Mouse (Mus musculus): ENCODE results near the gene Rnls. TPM values are rescaled to one million over a fixed set of nuclear protein-coding genes. Genes with fewer than 3 reads are reported as not detected.
"Not testable (repeated sequence)": the region's sequence is repeated elsewhere in the genome, so short reads cannot be mapped to it uniquely, and the experiment has no call there.

Rnls gene
- 5.5 and 7.6 TPM in 2 replicates for polyA plus RNA-seq (2015; fragmentation: Nextera tagmentation; extraction: Ambion mirVana)

DNA sequence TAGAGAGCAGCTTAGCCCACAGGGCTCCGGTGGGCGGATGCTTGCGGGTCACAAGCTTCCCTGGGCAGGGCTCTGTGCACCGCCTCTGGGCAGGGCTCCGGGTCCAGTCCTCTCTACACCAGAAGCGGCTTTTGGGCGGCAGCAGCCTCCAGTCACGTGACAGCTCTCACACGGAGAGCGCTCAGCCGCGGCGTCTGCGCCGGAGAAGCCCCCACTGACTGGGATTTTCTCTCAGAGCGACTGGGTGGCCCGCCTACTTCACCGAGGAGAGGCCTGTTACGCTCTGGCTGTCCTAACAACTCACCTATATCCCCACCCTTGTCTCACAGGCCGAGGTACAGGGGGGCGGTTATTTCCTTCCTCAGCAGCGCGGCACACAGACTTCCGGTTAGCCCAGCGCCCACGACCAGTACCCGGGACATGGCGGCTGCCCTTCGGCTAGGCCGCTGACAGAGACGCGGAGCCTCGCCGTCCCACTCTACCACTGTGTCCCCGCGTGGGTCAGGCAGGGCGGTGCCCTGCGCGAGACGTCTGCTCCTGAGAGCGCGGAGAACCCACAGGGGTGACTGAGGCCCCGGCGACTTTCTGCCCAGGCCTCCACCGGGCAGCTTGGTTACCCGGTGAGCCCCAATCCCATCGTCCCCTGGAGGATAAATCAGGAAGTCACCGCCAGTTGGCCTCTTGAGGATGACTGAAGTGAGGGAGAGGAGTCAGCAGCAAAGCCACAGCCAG lies at the start of gene Rnls:
Gene Rnls, minus strand, starts transcription at position 645 of the 732 bp plus-strand sequence.
- ATAC-seq (replicated peaks; ENCODE audit: low FRiP score) = peak; percentile 99
- Histone ChIP-seq H3K27ac (peak within 1 kb of the TSS; percentile 93), H3K36me3 (no peaks in the 10 kb centered on the region), H3K4me3 (replicated peaks) (peak within 1 kb of the TSS; percentile 62), H3K27me3 (no peaks in the 10 kb centered on the region), H3K4me2 (peak within 1 kb of the TSS; percentile 84), H3K4me1 (no peaks in the 10 kb centered on the region), H3K9ac (peak within 1 kb of the TSS; percentile 73), H3K9me3 (replicated peaks) (no peaks in the 10 kb centered on the region; the same call in 1 of the 2 replicates)
- 1% methylated on average over 48 of the region's 48 CpGs for WGBS

DNA sequence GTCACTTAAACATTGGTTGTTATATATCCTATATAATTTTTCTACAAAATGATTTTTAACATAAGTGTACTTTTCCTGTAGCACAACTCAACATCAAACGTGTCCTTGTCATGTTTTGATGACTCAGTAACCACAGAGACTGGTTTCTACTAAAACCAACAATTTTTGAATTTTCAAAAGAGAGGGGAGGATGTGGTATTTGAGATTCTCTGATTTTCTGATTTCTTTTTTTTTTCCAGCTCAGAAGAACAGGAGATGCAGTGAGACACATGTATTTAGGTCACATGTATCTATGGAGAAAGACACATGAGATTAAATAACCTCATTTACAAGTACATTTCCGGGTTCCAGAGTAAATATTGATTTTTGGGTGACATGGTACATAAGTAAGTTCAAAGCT lies 37.4 kb upstream of the Rnls start:
- no peaks in the 10 kb centered on the region for H3K4me1 ChIP-seq
- H3K36me3 ChIP-seq = no peaks in the 10 kb centered on the region
- H3K4me3 ChIP-seq (replicated peaks) = no peak overlapping the region
- 52% methylated on average over 2 of the region's 2 CpGs for WGBS
- no peaks in the 10 kb centered on the region for H3K27me3 ChIP-seq
- ATAC-seq (replicated peaks; ENCODE audit: low FRiP score) = no peak
- no peaks in the 10 kb centered on the region for H3K9me3 ChIP-seq (replicated peaks)
- H3K9ac ChIP-seq = no peak overlapping the region
- no peak overlapping the region for H3K4me2 ChIP-seq
- H3K27ac ChIP-seq = no peak overlapping the region

DNA sequence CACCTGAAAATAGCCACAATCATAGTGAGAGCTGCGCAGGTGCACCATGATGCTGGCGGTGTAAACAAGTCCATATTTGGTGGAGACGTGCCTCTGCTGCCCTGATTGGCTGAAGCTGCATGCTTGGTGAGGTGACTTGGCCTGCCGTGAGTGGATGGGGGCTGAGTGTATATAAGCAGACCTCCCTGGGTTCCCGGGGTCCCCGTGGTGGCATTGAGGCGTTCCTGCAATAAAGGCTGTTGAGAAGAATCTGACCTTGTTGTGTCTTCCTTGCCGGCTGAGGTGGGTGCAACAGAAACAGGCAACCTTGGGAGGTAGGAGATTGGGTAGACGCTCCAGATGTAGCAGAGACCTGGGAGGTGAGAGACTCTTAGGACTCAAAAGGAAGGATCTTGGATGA lies 27.3 kb upstream of the Rnls start:
- not testable (repeated sequence) for H3K27ac ChIP-seq; H3K4me1 ChIP-seq; H3K36me3 ChIP-seq; H3K9ac ChIP-seq; H3K4me3 ChIP-seq (replicated peaks); ATAC-seq (replicated peaks; ENCODE audit: low FRiP score); H3K27me3 ChIP-seq; H3K4me2 ChIP-seq; H3K9me3 ChIP-seq (replicated peaks)
- WGBS = 85% methylated on average over 9 of the region's 9 CpGs

- Histone ChIP-seq H3K9me3 (replicated peaks) (no peaks in the 10 kb centered on the region), H3K4me2 (no peak overlapping the region), H3K27me3 (no peaks in the 10 kb centered on the region), H3K27ac (no peak overlapping the region), H3K4me1 (no peaks in the 10 kb centered on the region), H3K9ac (no peak overlapping the region), H3K36me3 (no peaks in the 10 kb centered on the region), H3K4me3 (replicated peaks) (no peak overlapping the region)
- 77% methylated on average over 2 of the region's 2 CpGs for WGBS
- no peak for ATAC-seq (replicated peaks; ENCODE audit: low FRiP score)
These were observed 11.3 kb downstream of the Rnls start for GRCm38 (mm10) chr19:33380825-33381224.

- ATAC-seq (replicated peaks; ENCODE audit: low FRiP score) = no peak
- 7% methylated on average over 3 of the region's 3 CpGs for WGBS
These were observed 11.7 kb downstream of the Rnls start for GRCm38 (mm10) chr19:33380386-33380785.

DNA sequence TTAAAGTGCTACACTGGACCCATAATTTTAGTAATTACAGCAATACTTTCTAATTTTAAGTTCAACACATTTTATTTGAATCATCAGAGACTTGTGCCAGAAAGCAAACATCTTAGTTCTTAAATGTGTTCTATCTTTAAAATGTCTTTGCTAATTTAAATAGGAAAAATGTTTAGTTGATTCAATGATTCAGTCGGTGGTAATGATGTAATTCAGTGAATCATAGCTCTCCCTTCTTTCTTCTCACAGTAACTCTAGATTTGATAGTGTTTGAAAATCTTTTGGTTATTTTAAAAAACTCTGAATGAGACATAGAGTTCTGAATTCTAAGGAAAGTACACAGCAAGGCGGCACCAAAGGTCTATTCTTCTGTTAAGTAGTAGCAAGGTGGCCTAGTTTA lies 23.3 kb downstream of the Rnls start:
- ATAC-seq (replicated peaks; ENCODE audit: low FRiP score) = no peak
- Histone ChIP-seq H3K36me3 (no peaks in the 10 kb centered on the region), H3K4me1 (no peaks in the 10 kb centered on the region), H3K4me3 (replicated peaks) (no peak overlapping the region), H3K9ac (no peak overlapping the region), H3K9me3 (replicated peaks) (no peaks in the 10 kb centered on the region), H3K27me3 (no peaks in the 10 kb centered on the region), H3K4me2 (no peak overlapping the region), H3K27ac (no peak overlapping the region)
- WGBS = 78% methylated on average over 2 of the region's 2 CpGs

More at GRCm38 (mm10) chr19:33380386-33380785, 11.7 kb downstream of the Rnls start:
- Histone ChIP-seq H3K4me2 (no peak overlapping the region), H3K4me3 (replicated peaks) (no peak overlapping the region), H3K36me3 (no peaks in the 10 kb centered on the region), H3K9me3 (replicated peaks) (no peaks in the 10 kb centered on the region), H3K27ac (no peak overlapping the region), H3K27me3 (no peaks in the 10 kb centered on the region), H3K9ac (no peak overlapping the region), H3K4me1 (no peaks in the 10 kb centered on the region)

- Histone ChIP-seq H3K4me2 (no peak overlapping the region), H3K4me3 (replicated peaks) (no peak overlapping the region), H3K27ac (no peak overlapping the region), H3K9ac (no peak overlapping the region), H3K36me3 (no peaks in the 10 kb centered on the region), H3K4me1 (no peaks in the 10 kb centered on the region), H3K9me3 (replicated peaks) (no peaks in the 10 kb centered on the region), H3K27me3 (no peaks in the 10 kb centered on the region)
- WGBS = 13% methylated on average over 3 of the region's 3 CpGs
- peak; percentile 66; the same call in 1 of the 2 replicates for ATAC-seq (replicated peaks; ENCODE audit: low FRiP score)
These were observed 25.4 kb downstream of the Rnls start for GRCm38 (mm10) chr19:33366661-33367060.

GRCm38 (mm10) chr19:33357019-33357418 lies 35.1 kb downstream of the Rnls start:
- Histone ChIP-seq H3K4me2 (no peak overlapping the region), H3K36me3 (no peaks in the 10 kb centered on the region), H3K9ac (no peak overlapping the region), H3K27ac (no peak overlapping the region), H3K27me3 (no peaks in the 10 kb centered on the region), H3K4me3 (replicated peaks) (no peak overlapping the region), H3K4me1 (no peaks in the 10 kb centered on the region), H3K9me3 (replicated peaks) (no peaks in the 10 kb centered on the region)
- no peak for ATAC-seq (replicated peaks; ENCODE audit: low FRiP score)
- whole genome bisulfite sequencing = 75% methylated on average over 3 of the region's 3 CpGs

DNA sequence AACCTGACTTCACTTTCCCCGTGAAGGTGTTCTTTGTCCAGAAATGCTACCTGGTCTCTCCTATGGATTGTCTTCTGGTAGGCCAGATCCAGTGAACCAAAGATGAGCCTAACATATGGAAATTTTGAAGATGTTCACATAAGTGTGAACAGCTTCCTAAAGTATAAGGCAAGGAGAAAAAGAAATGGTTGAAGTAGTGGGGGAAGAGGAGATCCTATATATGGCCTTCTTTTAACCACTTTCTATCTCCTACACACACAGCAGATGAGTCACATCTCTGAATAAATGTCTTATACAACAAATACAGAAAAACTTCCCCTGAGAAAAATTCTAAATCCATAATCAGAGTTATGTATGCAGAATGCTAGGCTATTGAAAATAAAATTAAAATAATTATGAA lies 52.0 kb downstream of the Rnls start:
- Histone ChIP-seq H3K9me3 (replicated peaks) (no peaks in the 10 kb centered on the region), H3K4me1 (no peaks in the 10 kb centered on the region), H3K27ac (no peak overlapping the region), H3K9ac (no peak overlapping the region), H3K36me3 (no peaks in the 10 kb centered on the region), H3K4me3 (replicated peaks) (no peak overlapping the region), H3K4me2 (no peak overlapping the region), H3K27me3 (no peaks in the 10 kb centered on the region)
- WGBS = 98% methylated on average over 1 of the region's 1 CpGs
- ATAC-seq (replicated peaks; ENCODE audit: low FRiP score) = no peak

DNA sequence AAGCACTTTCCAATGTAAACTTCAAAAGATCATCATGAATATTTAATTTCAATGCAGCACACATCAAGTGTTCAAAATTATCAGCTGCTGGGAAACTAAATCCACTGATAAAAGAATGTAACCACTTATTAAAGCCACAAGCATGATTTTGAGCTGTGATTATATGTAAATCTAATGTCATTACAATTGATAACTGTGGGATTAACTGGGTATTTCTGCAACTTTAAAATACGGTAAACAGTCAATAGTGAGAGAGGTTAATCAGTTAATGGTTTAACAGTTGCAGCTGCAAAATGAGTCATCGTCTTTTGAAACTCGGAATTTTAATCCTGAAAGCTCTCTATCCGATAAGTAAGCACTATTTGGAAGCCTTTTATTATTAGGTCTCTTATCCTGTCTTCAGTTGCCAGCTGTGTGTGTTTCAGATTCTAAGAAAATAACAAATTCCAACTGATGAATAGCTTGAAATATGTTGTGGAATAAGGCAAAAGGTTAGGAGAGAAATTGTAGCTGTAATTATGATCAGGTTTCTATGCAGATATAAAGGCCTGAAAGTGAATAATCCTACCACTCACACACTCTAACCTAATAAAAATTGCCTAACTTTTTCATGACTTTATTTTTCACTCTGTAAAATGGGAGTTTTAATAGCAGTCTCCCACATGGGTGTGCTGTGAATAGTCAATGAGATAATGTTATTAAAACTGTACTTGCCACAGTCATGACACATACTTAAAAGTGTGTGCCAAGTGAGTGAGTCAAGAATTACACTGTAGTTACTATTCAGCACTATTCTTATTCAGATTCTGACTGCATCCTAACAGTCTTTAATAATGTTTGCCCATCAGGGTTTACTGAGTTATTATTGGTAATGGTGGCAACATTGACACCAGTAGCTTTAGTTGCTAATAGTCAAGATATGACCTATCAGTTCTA lies 65.1 kb downstream of the Rnls start:
- ATAC-seq (replicated peaks; ENCODE audit: low FRiP score) = no peak
- no peaks in the 10 kb centered on the region for H3K27me3 ChIP-seq
- no peak overlapping the region for H3K9ac ChIP-seq
- no peak overlapping the region for H3K27ac ChIP-seq
- 78% methylated on average over 4 of the region's 4 CpGs for whole genome bisulfite sequencing
- H3K9me3 ChIP-seq (replicated peaks) = no peaks in the 10 kb centered on the region
- no peak overlapping the region for H3K4me3 ChIP-seq (replicated peaks)
- no peaks in the 10 kb centered on the region for H3K36me3 ChIP-seq
- no peak overlapping the region for H3K4me2 ChIP-seq
- no peaks in the 10 kb centered on the region for H3K4me1 ChIP-seq

DNA sequence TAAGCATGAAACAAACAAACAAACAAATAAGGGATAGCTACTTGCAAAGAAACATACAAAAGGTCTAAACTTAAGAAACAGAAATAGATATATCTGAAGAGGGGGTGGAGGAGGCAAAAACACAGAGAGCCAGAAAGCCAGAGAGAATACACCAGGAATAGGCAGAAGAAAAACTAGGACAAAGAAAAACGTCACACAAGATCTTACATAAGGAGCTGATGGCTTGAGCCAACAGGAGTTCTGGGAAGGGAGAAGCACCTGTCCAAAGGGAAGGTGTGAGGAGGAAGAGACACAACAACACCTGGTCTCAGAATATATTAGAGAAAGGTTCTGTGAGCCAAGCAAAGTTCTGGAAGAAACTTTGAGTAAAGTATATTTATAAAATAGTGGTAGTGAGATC lies 73.3 kb downstream of the Rnls start:
- no peak for ATAC-seq (replicated peaks; ENCODE audit: low FRiP score)
- 55% methylated on average over 1 of the region's 1 CpGs for WGBS
- Histone ChIP-seq H3K27ac (no peak overlapping the region), H3K9me3 (replicated peaks) (no peaks in the 10 kb centered on the region), H3K4me2 (no peak overlapping the region), H3K36me3 (no peaks in the 10 kb centered on the region), H3K27me3 (no peaks in the 10 kb centered on the region), H3K4me1 (no peaks in the 10 kb centered on the region), H3K4me3 (replicated peaks) (no peak overlapping the region), H3K9ac (no peak overlapping the region)

GRCm38 (mm10) chr19:33317130-33317529 lies 75.0 kb downstream of the Rnls start:
- Histone ChIP-seq H3K27ac (no peak overlapping the region), H3K4me2 (no peak overlapping the region), H3K4me3 (replicated peaks) (no peak overlapping the region), H3K36me3 (no peaks in the 10 kb centered on the region), H3K9me3 (replicated peaks) (no peaks in the 10 kb centered on the region), H3K4me1 (no peaks in the 10 kb centered on the region), H3K27me3 (no peaks in the 10 kb centered on the region), H3K9ac (no peak overlapping the region)
- ATAC-seq (replicated peaks; ENCODE audit: low FRiP score) = no peak
- 58% methylated on average over 4 of the region's 4 CpGs for WGBS
